In genomic region chr10:94992127-94992526, GRCm38 (mm10) we compare ENCODE assay signal across 8 mouse cellular contexts. TPM values are rescaled to one million over a fixed set of nuclear protein-coding genes. Genes with fewer than 3 reads are reported as not detected.
DNase-seq lines count a peak whose midpoint lies in the region; ATAC-seq lines count a peak whose summit lies in the region.

No protein-coding gene starts in this region.

- no peak for ATAC-seq in embryonic facial prominence, embryonic 15.5 days (ENCODE audit: insufficient number of reproducible peaks, low FRiP score, low TSS enrichment, low read depth)
- no peak; the same call in 1 of the 2 replicates for ATAC-seq in heart, embryonic 12.5 days (ENCODE audit: insufficient number of reproducible peaks, low FRiP score)
- ATAC-seq in kidney, embryonic 15.5 days (replicated peaks; ENCODE audit: low FRiP score): peak; percentile 49; the same call in 1 of the 2 replicates
- no peak for ATAC-seq in liver, embryonic 13.5 days (ENCODE audit: low read depth)
- no peak; the same call in 1 of the 2 replicates for ATAC-seq in stomach, embryonic 15.5 days (ENCODE audit: insufficient read depth, low FRiP score, low read depth)

- H3K27ac ChIP-seq in embryonic facial prominence, embryonic 15.5 days (replicated peaks): no peak overlapping the region
- no peak overlapping the region for H3K27ac ChIP-seq in heart, embryonic 12.5 days (ENCODE audit: poor library complexity, severe bottlenecking)
- H3K27ac ChIP-seq in kidney, embryonic 15.5 days: no peak overlapping the region
- no peak overlapping the region for H3K27ac ChIP-seq in liver, embryonic 13.5 days
- H3K27ac ChIP-seq in stomach, embryonic 15.5 days: no peak overlapping the region

- peak overlapping the region; percentile 30; the same call in 1 of the 2 replicates for H3K4me3 ChIP-seq in embryonic facial prominence, embryonic 15.5 days (replicated peaks)
- peak overlapping the region; percentile 29; the same call in 1 of the 2 replicates for H3K4me3 ChIP-seq in heart, embryonic 12.5 days
- peak overlapping the region; percentile 32; the same call in 1 of the 2 replicates for H3K4me3 ChIP-seq in kidney, embryonic 15.5 days (replicated peaks)
- no peak overlapping the region for H3K4me3 ChIP-seq in liver, embryonic 13.5 days (replicated peaks)
- H3K4me3 ChIP-seq in stomach, embryonic 15.5 days (replicated peaks): 0 out of 2 replicates have a peak overlapping the region, but pooled peaks have one; percentile 25

- 6% methylated on average over 9 of the region's 9 CpGs for WGBS in embryonic facial prominence, embryonic 15.5 days
- 8% methylated on average over 9 of the region's 9 CpGs for WGBS in heart, embryonic 12.5 days
- 12% methylated on average over 9 of the region's 9 CpGs for WGBS in kidney, embryonic 15.5 days
- WGBS in liver, embryonic 13.5 days (ENCODE audit: insufficient replicate concordance): 10% methylated on average over 9 of the region's 9 CpGs
- WGBS in stomach, embryonic 15.5 days: 4% methylated on average over 9 of the region's 9 CpGs

- no peak overlapping the region for H3K9ac ChIP-seq in embryonic facial prominence, embryonic 15.5 days
- 0 out of 2 replicates have a peak overlapping the region, but pooled peaks have one; percentile 52 for H3K9ac ChIP-seq in heart, embryonic 12.5 days
- H3K9ac ChIP-seq in kidney, embryonic 15.5 days: no peak overlapping the region
- H3K9ac ChIP-seq in liver, embryonic 13.5 days: no peak overlapping the region
- no peak overlapping the region for H3K9ac ChIP-seq in stomach, embryonic 15.5 days

- peaks cover 18% of the 10 kb centered on the region for H3K4me1 ChIP-seq in embryonic facial prominence, embryonic 15.5 days
- peaks cover 12% of the 10 kb centered on the region for H3K4me1 ChIP-seq in heart, embryonic 12.5 days (replicated peaks)
- H3K4me1 ChIP-seq in kidney, embryonic 15.5 days: 0 out of 2 replicates have a peak, but pooled peaks cover 7% of the 10 kb centered on the region
- 0 out of 2 replicates have a peak, but pooled peaks cover 6% of the 10 kb centered on the region for H3K4me1 ChIP-seq in liver, embryonic 13.5 days (replicated peaks)
- peaks cover 9% of the 10 kb centered on the region for H3K4me1 ChIP-seq in stomach, embryonic 15.5 days

- H3K9me3 ChIP-seq in embryonic facial prominence, embryonic 15.5 days (replicated peaks): no peaks in the 10 kb centered on the region
- no peaks in the 10 kb centered on the region for H3K9me3 ChIP-seq in heart, embryonic 12.5 days (replicated peaks)
- no peaks in the 10 kb centered on the region for H3K9me3 ChIP-seq in kidney, embryonic 15.5 days (replicated peaks)
- H3K9me3 ChIP-seq in liver, embryonic 13.5 days (replicated peaks): no peaks in the 10 kb centered on the region
- H3K9me3 ChIP-seq in stomach, embryonic 15.5 days: no peaks in the 10 kb centered on the region

- peak; percentile 77 for DNase-seq in CD4-positive helper T cell, adult 2 months (ENCODE audit: low read depth, low spot score)
- peak; percentile 53 to 65 for DNase-seq in adrenal gland, postnatal 4 days (ENCODE audit: low spot score in 2 of 2)
- peak; percentile 28 for DNase-seq in liver, embryonic 13.5 days
- DNase-seq in natural killer cell, adult 2 months (ENCODE audit: low spot score in 2 of 2): peak; percentile 66 to 73

- H3K27me3 ChIP-seq in embryonic facial prominence, embryonic 15.5 days: no peaks in the 10 kb centered on the region
- no peaks in the 10 kb centered on the region for H3K27me3 ChIP-seq in heart, embryonic 12.5 days (replicated peaks)
- no peaks in the 10 kb centered on the region for H3K27me3 ChIP-seq in kidney, embryonic 15.5 days
- peaks cover 3% of the 10 kb centered on the region; the same call in 1 of the 2 replicates for H3K27me3 ChIP-seq in liver, embryonic 13.5 days
- H3K27me3 ChIP-seq in stomach, embryonic 15.5 days (replicated peaks): no peaks in the 10 kb centered on the region

- no peaks in the 10 kb centered on the region for H3K36me3 ChIP-seq in embryonic facial prominence, embryonic 15.5 days
- no peaks in the 10 kb centered on the region for H3K36me3 ChIP-seq in heart, embryonic 12.5 days
- no peaks in the 10 kb centered on the region for H3K36me3 ChIP-seq in kidney, embryonic 15.5 days
- H3K36me3 ChIP-seq in liver, embryonic 13.5 days: no peaks in the 10 kb centered on the region
- H3K36me3 ChIP-seq in stomach, embryonic 15.5 days: no peaks in the 10 kb centered on the region

- peak overlapping the region; percentile 50 for H3K4me2 ChIP-seq in embryonic facial prominence, embryonic 15.5 days (replicated peaks)
- H3K4me2 ChIP-seq in heart, embryonic 12.5 days: peak overlapping the region; percentile 66
- peak overlapping the region; percentile 60 for H3K4me2 ChIP-seq in kidney, embryonic 15.5 days
- peak overlapping the region; percentile 40 for H3K4me2 ChIP-seq in liver, embryonic 13.5 days
- H3K4me2 ChIP-seq in stomach, embryonic 15.5 days: peak overlapping the region; percentile 52; the same call in 1 of the 2 replicates

RNA-seq across cellular contexts. Expression of gene Plxnc1, which starts 47.5 kb away (rescaled TPM):
- 1 to 10 TPM; 5.2 to 7.4 TPM for total RNA-seq in adrenal gland, postnatal 4 days (2021)
- polyA plus RNA-seq in embryonic facial prominence, embryonic 15.5 days (2015; fragmentation: Nextera tagmentation; extraction: Ambion mirVana): 2.3 and 2.5 TPM in 2 replicates
- polyA plus RNA-seq in heart, embryonic 12.5 days (2016; fragmentation: Nextera tagmentation; extraction: Ambion mirVana): 6.7 and 8.5 TPM in 2 replicates
- 1.8 TPM in 2 replicates for polyA plus RNA-seq in kidney, embryonic 15.5 days (2015; fragmentation: Nextera tagmentation; extraction: Ambion mirVana)
- 1.8 and 2.0 TPM in 2 replicates for polyA plus RNA-seq in liver, embryonic 13.5 days (2015; fragmentation: Nextera tagmentation; extraction: Ambion mirVana)
- 1.5 and 1.9 TPM in 2 replicates for polyA plus RNA-seq in stomach, embryonic 15.5 days (2015; fragmentation: Nextera tagmentation; extraction: Ambion mirVana)
